Mouse (Mus musculus) monocyte, adult 5-6 weeks (primary cell): ENCODE results near the gene Coro1b. TPM values are rescaled to one million over a fixed set of nuclear protein-coding genes. Genes with fewer than 3 reads are reported as not detected.

Experiments
- ATAC-seq: fragments of 153-309, 156-312 bp; replicated peaks from 2 replicates; pipeline ENCODE4 v1.8.0; 2017; ENCODE audit warnings: mild to moderate bottlenecking; ENCODE audit not compliant: low TSS enrichment, insufficient number of reproducible peaks, severe bottlenecking, poor library complexity, low FRiP score
- total RNA-seq: library from RNA; stranded (forward); fragments of 200-1000, 200-491, 200-594 nt; gene quantifications from 3 replicates; pipeline ENCODE4 v1.2.3, GENCODE M21; 2017

Gene Coro1b
- total RNA-seq, 1 experiment from 2014 or later = 226 TPM

- ATAC-seq = no peak
These were observed 21.4 kb downstream of the Coro1b start for GRCm38 (mm10) chr19:4169810-4170209.

- ATAC-seq = no peak
These were observed 22.4 kb downstream of the Coro1b start for GRCm38 (mm10) chr19:4170723-4171392.

GRCm38 (mm10) chr19:4171393-4172290 is 23.2 kb downstream of the Coro1b start:
- ATAC-seq = peak; percentile 9; the same call in 1 of the 2 replicates

GRCm38 (mm10) chr19:4172925-4173324 is 24.5 kb downstream of the Coro1b start:
- ATAC-seq = no peak

- no peak for ATAC-seq
These were observed 27.0 kb downstream of the Coro1b start, which contains the start of gene Carns1 for GRCm38 (mm10) chr19:4175368-4175947. Gene Carns1, minus strand, starts transcription at chr19:4175479.

GRCm38 (mm10) chr19:4180411-4180810 is 32.0 kb downstream of the Coro1b start:
- no peak for ATAC-seq

GRCm38 (mm10) chr19:4181892-4182291 is 33.5 kb downstream of the Coro1b start:
- peak; percentile 88 for ATAC-seq

GRCm38 (mm10) chr19:4183689-4184088 is 35.3 kb downstream of the Coro1b start:
- ATAC-seq = no peak

- ATAC-seq = peak; percentile 23; the same call in 1 of the 2 replicates
These were observed 36.9 kb downstream of the Coro1b start for GRCm38 (mm10) chr19:4184976-4185975.

GRCm38 (mm10) chr19:4187303-4187702 is 38.9 kb downstream of the Coro1b start:
- no peak for ATAC-seq

- ATAC-seq = no peak
These were observed 40.7 kb downstream of the Coro1b start for GRCm38 (mm10) chr19:4189051-4189620.

GRCm38 (mm10) chr19:4190831-4191334 is 42.5 kb downstream of the Coro1b start, which contains the start of gene Tbc1d10c:
Gene Tbc1d10c, minus strand, starts transcription at chr19:4191284.
- ATAC-seq = peak; percentile 63

GRCm38 (mm10) chr19:4191528-4192250 is 43.3 kb downstream of the Coro1b start, which contains the start of gene Ppp1ca:
Gene Ppp1ca, plus strand, starts transcription at chr19:4192065.
- peak; percentile 71 for ATAC-seq

GRCm38 (mm10) chr19:4192251-4192985 is 44.0 kb downstream of the Coro1b start:
- no peak for ATAC-seq

- ATAC-seq = no peak
These were observed 44.7 kb downstream of the Coro1b start for GRCm38 (mm10) chr19:4193129-4193528.

- ATAC-seq = no peak
These were observed 45.8 kb downstream of the Coro1b start for GRCm38 (mm10) chr19:4194021-4194724.
